Mouse (Mus musculus) forebrain, embryonic 11.5 days (tissue): ENCODE data around the gene Pfkfb1. TPM values are rescaled to one million over a fixed set of nuclear protein-coding genes. Genes with fewer than 3 reads are reported as not detected.

Source experiments
- ATAC-seq: fragments of 200-750 bp; cut with Nextera tagmentation; replicated peaks from 2 replicates; pipeline ENCODE4 v1.8.0; 2017; ENCODE audit warnings: moderate TSS enrichment; ENCODE audit not compliant: low FRiP score
- DNase-seq: peaks from one replicate; pipeline ENCODE4 v3.0.0-alpha.2; 2017; ENCODE audit warnings: low spot score
- H3K27ac ChIP-seq: fragments of 300-500 bp; sonication (generic); 2 replicates; pipeline ENCODE4 v1.5.1; 2014; ENCODE audit warnings: low read depth, low read length
- H3K27me3 ChIP-seq: fragments of 300-500 bp; sonication (generic); 2 replicates; pipeline ENCODE4 v1.6.1; 2014; ENCODE audit warnings: mild to moderate bottlenecking, low read length, mixed read lengths; ENCODE audit not compliant: control insufficient read depth, insufficient read depth
- H3K36me3 ChIP-seq: fragments of 300-500 bp; sonication (generic); 2 replicates; pipeline ENCODE4 v1.6.1; 2014; ENCODE audit warnings: mild to moderate bottlenecking, low read length, moderate library complexity, mixed read lengths; ENCODE audit not compliant: control insufficient read depth, insufficient read depth
- H3K4me1 ChIP-seq: fragments of 300-500 bp; sonication (generic); replicated peaks from 2 replicates; pipeline ENCODE4 v1.6.1; 2014; ENCODE audit warnings: low read length, mixed read lengths; ENCODE audit not compliant: control insufficient read depth, insufficient read depth
- H3K4me2 ChIP-seq: fragments of 300-500 bp; sonication (generic); 2 replicates; pipeline ENCODE4 v1.6.1; 2014; ENCODE audit warnings: low read depth, mild to moderate bottlenecking, low read length, moderate library complexity, mixed read lengths; ENCODE audit not compliant: severe bottlenecking
- H3K4me3 ChIP-seq: fragments of 300-500 bp; sonication (generic); 2 replicates; pipeline ENCODE4 v1.5.1; 2014; ENCODE audit warnings: low read depth, low read length
- H3K9ac ChIP-seq: fragments of 300-500 bp; sonication (generic); 2 replicates; pipeline ENCODE4 v1.6.1; 2014; ENCODE audit warnings: low read length
- H3K9me3 ChIP-seq: fragments of 300-500 bp; sonication (generic); 2 replicates; pipeline ENCODE4 v1.6.1; 2016; ENCODE audit warnings: low read length, mixed read lengths; ENCODE audit not compliant: control insufficient read depth
- WGBS: fragments of 180-500 bp; shearing (Covaris S2); extraction: QIAGEN DNeasy Blood & Tissue Kit; methylation state at CpG from one replicate; pipeline ENCODE4 v1.1.7; 2014; 5-methylcytosine and 5-hydroxymethylcytosine counted together
- microRNA-seq: library from miRNA; unstranded; fragments of <30 nt; microRNA quantifications from one replicate; pipeline ENCODE4, GENCODE M21; 2016; ENCODE audit not compliant: insufficient number of aligned reads
- polyA plus RNA-seq: library from polyadenylated mRNA; unstranded; fragments of >200 nt; fragmentation: Nextera tagmentation; extraction: Ambion mirVana; gene quantifications from 2 replicates; pipeline ENCODE4 v1.2.1, GENCODE M21; 2014

Pfkfb1 gene
- polyA plus RNA-seq, 1 experiment from 2014 or later, result 9.0 TPM

GRCm38 (mm10) chrX:150656122-150656907 lies 68.3 kb downstream of the Pfkfb1 start:
- H3K4me3 ChIP-seq, result peak overlapping the region; percentile 51
- H3K4me2 ChIP-seq, result peak overlapping the region; percentile 49
- peaks cover 2% of the 10 kb centered on the region; the same call in 1 of the 2 replicates for H3K27me3 ChIP-seq
- DNase-seq, result peak; percentile 61
- no peaks in the 10 kb centered on the region for H3K4me1 ChIP-seq
- H3K27ac ChIP-seq, result no peak overlapping the region
- peak; percentile 73 for ATAC-seq
- no peaks in the 10 kb centered on the region; the same call in 1 of the 2 replicates for H3K36me3 ChIP-seq
- WGBS, result 51% methylated on average over 25 of the region's 44 CpGs
- peak overlapping the region; percentile 62 for H3K9ac ChIP-seq
- H3K9me3 ChIP-seq, result no peaks in the 10 kb centered on the region

GRCm38 (mm10) chrX:150656908-150657796 lies 69.1 kb downstream of the Pfkfb1 start, which contains the start of gene Tro:
TSS of gene Tro (minus strand) at chrX:150657583.
- Histone ChIP-seq H3K4me1 (no peaks in the 10 kb centered on the region), H3K4me2 (peak within 1 kb of the TSS; percentile 49), H3K27me3 (peaks cover 2% of the 10 kb centered on the region; the same call in 1 of the 2 replicates), H3K36me3 (no peaks in the 10 kb centered on the region; the same call in 1 of the 2 replicates), H3K4me3 (peak within 1 kb of the TSS; percentile 51), H3K9me3 (no peaks in the 10 kb centered on the region), H3K9ac (peak within 1 kb of the TSS; percentile 62), H3K27ac (0 out of 2 replicates have a peak within 1 kb of the TSS, but pooled peaks have one; percentile 12)
- WGBS, result 18% methylated on average over 35 of the region's 37 CpGs
- DNase-seq (peak; percentile 88), ATAC-seq (peak; percentile 94)

- peak overlapping the region; percentile 51; the same call in 1 of the 2 replicates for H3K4me3 ChIP-seq
- H3K4me1 ChIP-seq, result no peaks in the 10 kb centered on the region
- ATAC-seq (peak; percentile 36; the same call in 1 of the 2 replicates), DNase-seq (no peak)
- peaks cover 2% of the 10 kb centered on the region; the same call in 1 of the 2 replicates for H3K27me3 ChIP-seq
- H3K27ac ChIP-seq, result no peak overlapping the region
- no peak overlapping the region for H3K9ac ChIP-seq
- no peaks in the 10 kb centered on the region; the same call in 1 of the 2 replicates for H3K36me3 ChIP-seq
- no peak overlapping the region; the same call in 1 of the 2 replicates for H3K4me2 ChIP-seq
- WGBS, result 33% methylated on average over 3 of the region's 3 CpGs
- no peaks in the 10 kb centered on the region for H3K9me3 ChIP-seq
Measured at GRCm38 (mm10) chrX:150657797-150658118, 69.7 kb downstream of the Pfkfb1 start.

- DNase-seq, result no peak
- H3K4me1 ChIP-seq, result no peaks in the 10 kb centered on the region
- H3K9ac ChIP-seq, result no peak overlapping the region
- H3K9me3 ChIP-seq, result no peaks in the 10 kb centered on the region
- no peak overlapping the region for H3K4me3 ChIP-seq
- ATAC-seq, result no peak
- H3K27ac ChIP-seq, result no peak overlapping the region
- no peaks in the 10 kb centered on the region for H3K36me3 ChIP-seq
- no peak overlapping the region for H3K4me2 ChIP-seq
- no peaks in the 10 kb centered on the region for H3K27me3 ChIP-seq
- WGBS, result 26% methylated on average over 4 of the region's 4 CpGs
Measured at GRCm38 (mm10) chrX:150662809-150663208, 74.8 kb downstream of the Pfkfb1 start.

GRCm38 (mm10) chrX:150677505-150677904 lies 89.5 kb downstream of the Pfkfb1 start:
- ATAC-seq, result no peak

More at GRCm38 (mm10) chrX:150677505-150677904, 89.5 kb downstream of the Pfkfb1 start:
- no peak overlapping the region for H3K27ac ChIP-seq
- H3K4me1 ChIP-seq, result no peaks in the 10 kb centered on the region
- H3K27me3 ChIP-seq, result no peaks in the 10 kb centered on the region
- WGBS, result 40% methylated on average over 1 of the region's 1 CpGs
- H3K36me3 ChIP-seq, result no peaks in the 10 kb centered on the region
- no peak overlapping the region for H3K4me2 ChIP-seq
- DNase-seq, result no peak
- H3K9me3 ChIP-seq, result no peaks in the 10 kb centered on the region
- H3K4me3 ChIP-seq, result no peak overlapping the region
- no peak overlapping the region for H3K9ac ChIP-seq

Small RNA genes lying within 50 kb of the gene (microRNA-seq; reads per million reads assigned to microRNA genes)
- gene Mir3620, result not detected

Other genes starting within 250 kb of the Pfkfb1 start
- 37.8 and 39.9 TPM in 2 replicates for gene Tmem29, start 129.1 kb upstream of the Pfkfb1 start, polyA plus RNA-seq
- gene Alas2, start 40.9 kb upstream of the Pfkfb1 start, polyA plus RNA-seq, result 59.2 and 61.2 TPM in 2 replicates
- 25.0 and 28.2 TPM in 2 replicates for gene Apex2, start 1.6 kb downstream of the Pfkfb1 start, polyA plus RNA-seq
- 45.6 and 46.5 TPM in 2 replicates for gene Tro, start 69.4 kb downstream of the Pfkfb1 start, polyA plus RNA-seq
- gene Maged2, start 226.1 kb downstream of the Pfkfb1 start, polyA plus RNA-seq, result 259 and 277 TPM in 2 replicates